Mouse (Mus musculus) MEL (cell line): ENCODE data around the gene Ovca2. TPM values are rescaled to one million over a fixed set of nuclear protein-coding genes. Genes with fewer than 3 reads are reported as not detected.

Source experiments
- DNase-seq: peaks from one replicate; pipeline ENCODE4 v3.0.0; 2011; ENCODE audit warnings: low read depth, low spot score
- H3K27ac ChIP-seq: 2 replicates; pipeline ENCODE4 v1.5.1; 2012; ENCODE audit warnings: low read depth, mild to moderate bottlenecking, control low read depth, low read length, moderate library complexity; ENCODE audit not compliant: control insufficient read depth
- H3K27me3 ChIP-seq, 2 experiments: fragments of 150-350 bp in 1 of 2; sonication (generic) in 1 of 2; 2 replicates each; pipeline ENCODE4 v1.6.1; 2012; ENCODE audit warnings: low read length in 2 of 2, mild to moderate bottlenecking in 2 of 2, improper control_type of control experiment in 1 of 2, moderate library complexity in 1 of 2; ENCODE audit not compliant: insufficient read depth in 2 of 2, control insufficient read depth in 1 of 2
- H3K36me3 ChIP-seq, 2 experiments: 2 replicates each; pipeline ENCODE4 v1.6.1; 2012 to 2014; ENCODE audit warnings: low read length in 2 of 2, improper control_type of control experiment in 1 of 2, inconsistent platforms in 1 of 2, mild to moderate bottlenecking in 1 of 2; ENCODE audit not compliant: insufficient read depth in 2 of 2, control insufficient read depth in 1 of 2
- H3K4me1 ChIP-seq, 2 experiments: fragments of 150-350 bp in 1 of 2; sonication (generic) in 1 of 2; 2 replicates each; pipeline ENCODE4 v1.6.1; 2012; ENCODE audit warnings: low read length in 2 of 2, improper control_type of control experiment in 1 of 2, mild to moderate bottlenecking in 1 of 2; ENCODE audit not compliant: insufficient read depth in 2 of 2, control insufficient read depth in 1 of 2
- H3K4me3 ChIP-seq, 2 experiments: fragments of 150-350 bp in 1 of 2; sonication (generic) in 1 of 2; 2 replicates each; pipeline ENCODE4 v1.5.1; 2012; ENCODE audit warnings: low read depth in 2 of 2, low read length in 2 of 2, mild to moderate bottlenecking in 2 of 2, moderate library complexity in 2 of 2, control low read depth in 1 of 2, improper control_type of control experiment in 1 of 2; ENCODE audit not compliant: control insufficient read depth in 1 of 2, insufficient read depth in 1 of 2
- H3K79me2 ChIP-seq: 2 replicates; pipeline ENCODE4 v1.6.1; 2012; ENCODE audit warnings: mild to moderate bottlenecking, low read length, moderate library complexity; ENCODE audit not compliant: control insufficient read depth, poor library complexity, insufficient read depth
- H3K9ac ChIP-seq: 2 replicates; pipeline ENCODE4 v1.6.1; 2012; ENCODE audit warnings: low read depth, mild to moderate bottlenecking, control low read depth, low read length, moderate library complexity; ENCODE audit not compliant: control insufficient read depth, poor library complexity, severe bottlenecking
- H3K9me3 ChIP-seq: fragments of 150-350 bp; sonication (generic); replicated peaks from 2 replicates; pipeline ENCODE4 v1.6.1; 2012; ENCODE audit warnings: mild to moderate bottlenecking, low read length, improper control_type of control experiment, moderate library complexity; ENCODE audit not compliant: insufficient read depth
- CHD2 ChIP-seq: IDR thresholded peaks from 2 replicates; pipeline ENCODE4 v1.6.1; 2011; ENCODE audit warnings: low read length, improper control_type of control experiment
- CTCF ChIP-seq, 3 experiments: IDR thresholded peaks in 2 of 3; conservative IDR thresholded peaks in 1 of 3; 2 replicates each; pipeline ENCODE4 v1.5.1; 2011 to 2012; ENCODE audit warnings: low read length in 3 of 3, low read depth in 2 of 3, mild to moderate bottlenecking in 2 of 3, improper control_type of control experiment in 1 of 3, inconsistent platforms in 1 of 3, mixed read lengths in 1 of 3, moderate library complexity in 1 of 3; ENCODE audit not compliant: control insufficient read depth in 1 of 3, insufficient read depth in 1 of 3, poor library complexity in 1 of 3, severe bottlenecking in 1 of 3
- E2F4 ChIP-seq: IDR thresholded peaks from 2 replicates; pipeline ENCODE4 v1.6.1; 2011; ENCODE audit warnings: low read depth, low read length, improper control_type of control experiment, borderline replicate concordance
- HCFC1 ChIP-seq: IDR thresholded peaks from 2 replicates; pipeline ENCODE4 v1.6.1; 2012; ENCODE audit warnings: low read depth, mild to moderate bottlenecking, inconsistent platforms, low read length, improper control_type of control experiment, moderate library complexity
- JUND ChIP-seq: IDR thresholded peaks from 2 replicates; pipeline ENCODE4 v1.6.1; 2011; ENCODE audit warnings: low read depth, mild to moderate bottlenecking, improper control_type of control experiment, low read length
- MAX ChIP-seq: IDR thresholded peaks from 2 replicates; pipeline ENCODE4 v1.6.1; 2011; ENCODE audit warnings: low read length, improper control_type of control experiment
- MAZ ChIP-seq: IDR thresholded peaks from 2 replicates; pipeline ENCODE4 v1.6.1; 2012; ENCODE audit warnings: low read depth, mild to moderate bottlenecking, inconsistent platforms, low read length, improper control_type of control experiment
- MYB ChIP-seq: IDR thresholded peaks from 2 replicates; pipeline ENCODE4 v1.6.1; 2011; ENCODE audit warnings: mild to moderate bottlenecking, low read depth, low read length, improper control_type of control experiment
- MYC ChIP-seq: IDR thresholded peaks from 2 replicates; pipeline ENCODE4 v1.6.1; 2011; ENCODE audit warnings: low read depth, mild to moderate bottlenecking, low read length, improper control_type of control experiment, moderate library complexity
- NELFE ChIP-seq: IDR thresholded peaks from 2 replicates; pipeline ENCODE4 v1.6.1; 2011; ENCODE audit warnings: low read depth, low read length, improper control_type of control experiment
- NRF1 ChIP-seq: IDR thresholded peaks from 2 replicates; pipeline ENCODE4 v1.6.1; 2014; ENCODE audit warnings: low read depth, mild to moderate bottlenecking, inconsistent platforms, low read length, improper control_type of control experiment, moderate library complexity; ENCODE audit not compliant: poor library complexity, insufficient read depth, severe bottlenecking
- POLR2AphosphoS2 ChIP-seq: IDR thresholded peaks from 2 replicates; pipeline ENCODE4 v1.6.1; 2011; ENCODE audit warnings: low read length, improper control_type of control experiment
- POLR2AphosphoS5 ChIP-seq: IDR thresholded peaks from 2 replicates; pipeline ENCODE4 v1.6.1; 2012; ENCODE audit warnings: low read depth, borderline replicate concordance, mild to moderate bottlenecking, inconsistent platforms, low read length, moderate library complexity, mixed read lengths
- SMC3 ChIP-seq: IDR thresholded peaks from 2 replicates; pipeline ENCODE4 v1.6.1; 2011; ENCODE audit warnings: low read depth, low read length, improper control_type of control experiment
- TAL1 ChIP-seq: IDR thresholded peaks from 2 replicates; pipeline ENCODE4 v1.6.1; 2012; ENCODE audit warnings: mild to moderate bottlenecking, inconsistent platforms, low read length, moderate library complexity, mixed read lengths
- TCF12 ChIP-seq: IDR thresholded peaks from 2 replicates; pipeline ENCODE4 v1.6.1; 2014; ENCODE audit warnings: low read depth, mild to moderate bottlenecking, inconsistent platforms, low read length, improper control_type of control experiment, moderate library complexity
- USF1 ChIP-seq: IDR thresholded peaks from 2 replicates; pipeline ENCODE4 v1.6.1; 2014; ENCODE audit warnings: low read depth, mild to moderate bottlenecking, inconsistent platforms, low read length, improper control_type of control experiment, moderate library complexity
- USF2 ChIP-seq, 2 experiments: IDR thresholded peaks; 2 replicates each; pipeline ENCODE4 v1.6.1; 2011 to 2012; ENCODE audit warnings: improper control_type of control experiment in 2 of 2, low read length in 2 of 2, borderline replicate concordance in 1 of 2, inconsistent platforms in 1 of 2, low read depth in 1 of 2, mild to moderate bottlenecking in 1 of 2; ENCODE audit not compliant: insufficient read depth in 1 of 2
- ZKSCAN1 ChIP-seq: IDR thresholded peaks from 2 replicates; pipeline ENCODE4 v1.6.1; 2012; ENCODE audit warnings: low read depth, mild to moderate bottlenecking, inconsistent platforms, low read length, improper control_type of control experiment, moderate library complexity
- ZMIZ1 ChIP-seq: IDR thresholded peaks from 2 replicates; pipeline ENCODE4 v1.6.1; 2012; ENCODE audit warnings: low read depth, mild to moderate bottlenecking, inconsistent platforms, low read length, improper control_type of control experiment, moderate library complexity
- ZNF384 ChIP-seq: IDR thresholded peaks from 2 replicates; pipeline ENCODE4 v1.6.1; 2012; ENCODE audit warnings: low read depth, mild to moderate bottlenecking, inconsistent platforms, low read length, improper control_type of control experiment
- polyA plus RNA-seq, 2 experiments: library from polyadenylated mRNA; stranded (reverse) in 1 of 2; unstranded in 1 of 2; fragments of >175 nt in 1 of 2; fragments of >200 nt in 1 of 2; gene quantifications; 2 replicates each; pipeline versions ENCODE4 v1.2.1 to v1.2.4; 2012; ENCODE audit warnings: low replicate concordance in 2 of 2, low read depth in 1 of 2; ENCODE audit not compliant: insufficient read length in 2 of 2, insufficient read depth in 1 of 2, missing spikeins in 1 of 2
- total RNA-seq: library from RNA; depleted of rRNA; stranded (reverse); fragments of 300-350 nt; gene quantifications from 2 replicates; pipeline ENCODE4 v1.2.3, GENCODE M21; 2012

The Ovca2 gene
- total and polyA plus RNA-seq, 3 experiments, result 23.1 to 33.1 TPM; not detected in 1

- peaks cover 8 to 18% of the 10 kb centered on the region in 2 experiments for H3K4me1 ChIP-seq
- no peak overlapping the region for H3K4me3 ChIP-seq
- H3K9me3 ChIP-seq, result no peaks in the 10 kb centered on the region
- no peaks in the 10 kb centered on the region for H3K79me2 ChIP-seq
- H3K27ac ChIP-seq, result no peak overlapping the region
- H3K36me3 ChIP-seq, result peaks cover 0 to 16% of the 10 kb centered on the region in 2 experiments; a peak in 2 of 4 replicates
- H3K9ac ChIP-seq, result no peak overlapping the region
- H3K27me3 ChIP-seq, result no peaks in the 10 kb centered on the region
- DNase-seq, result no peak
- TF ChIP-seq HCFC1 (no peak), NELFE (no peak), TCF12 (no peak), USF1 (no peak), MAZ (no peak), POLR2AphosphoS5 (no peak), JUND (no peak), MYC (no peak), USF2 (IDR thresholded peaks at IDR 0.05; ENCODE audit: borderline replicate concordance in 1 of 2, insufficient read depth in 1 of 2, low read depth in 1 of 2, low read length in 2 of 2) (no peak), CTCF (IDR thresholded peaks at IDR 0.05 in 2 of 3, conservative IDR thresholded peaks at IDR 0.05 in 1 of 3; ENCODE audit: control insufficient read depth in 1 of 3, insufficient read depth in 1 of 3, low read depth in 2 of 3, low read length in 3 of 3, poor library complexity in 1 of 3, severe bottlenecking in 1 of 3) (no peak), TAL1 (no peak), NRF1 (no peak), ZKSCAN1 (no peak), ZNF384 (no peak), MAX (no peak), POLR2AphosphoS2 (no peak), ZMIZ1 (no peak)
Observed at GRCm38 (mm10) chr11:75157901-75158300, 20.7 kb downstream of the Ovca2 start.

- Histone ChIP-seq H3K36me3 (peaks cover 0 to 17% of the 10 kb centered on the region in 2 experiments; a peak in 2 of 4 replicates), H3K27ac (no peak overlapping the region), H3K9ac (no peak overlapping the region), H3K9me3 (no peaks in the 10 kb centered on the region), H3K4me1 (peaks cover 8 to 21% of the 10 kb centered on the region in 2 experiments), H3K4me3 (no peak overlapping the region), H3K27me3 (no peaks in the 10 kb centered on the region)
- TF ChIP-seq E2F4 (no peak), SMC3 (no peak), MYB (no peak), CHD2 (no peak)
- TF ChIP-seq, all 39 proteins: peak for 0
- H3K79me2 ChIP-seq, result no peaks in the 10 kb centered on the region
- DNase-seq, result no peak
Observed at GRCm38 (mm10) chr11:75157037-75157436, 21.6 kb downstream of the Ovca2 start.
